Mouse (Mus musculus): ENCODE measurements around the gene Trmt13. TPM values are rescaled to one million over a fixed set of nuclear protein-coding genes. Genes with fewer than 3 reads are reported as not detected.

The Trmt13 gene
- total and polyA plus RNA-seq, 3 experiments, result 9.9 to 20.9 (median 11.1) TPM

GRCm38 (mm10) chr3:116646387-116646786 is 32.0 kb upstream of the Trmt13 start:
- dilution Hi-C loops (cut with MboI; ENCODE audit: extremely low pct_ligation_motif_present, extremely low pct_unique_long_range_greater_than_20kb, low sequenced_read_pairs), result no loop called here
- Histone ChIP-seq H3K36me3 (replicated peaks in 1 of 2; ENCODE audit: control insufficient read depth in 1 of 2, insufficient read depth in 1 of 2, low read length in 1 of 2) (peaks cover 39 to 83% of the 10 kb centered on the region in 2 experiments), H3K4me1 (ENCODE audit: control insufficient read depth in 1 of 2, insufficient read depth in 2 of 2) (peaks cover 0 to 20% of the 10 kb centered on the region in 2 experiments; a peak in 2 of 4 replicates), H3K27ac (ENCODE audit: insufficient read depth, low read depth) (no peak overlapping the region), H3K4me3 (replicated peaks in 1 of 3; ENCODE audit: low read depth in 2 of 3, low read length in 2 of 3, poor library complexity in 1 of 3) (no peak overlapping the region), H3K79me2 (replicated peaks; ENCODE audit: control insufficient read depth, extremely low read depth, insufficient read depth, poor library complexity, severe bottlenecking) (peaks cover 16% of the 10 kb centered on the region), H3K9me3 (replicated peaks; ENCODE audit: low read length) (no peaks in the 10 kb centered on the region), H3K4me2 (ENCODE audit: insufficient read depth, low read depth, poor library complexity, severe bottlenecking) (no peak overlapping the region), H3K9ac (ENCODE audit: insufficient read depth, low read depth) (no peak overlapping the region), H3K27me3 (replicated peaks) (no peaks in the 10 kb centered on the region)
- TF ChIP-seq JUND (conservative IDR thresholded peaks at IDR 0.05; ENCODE audit: low read depth, low read length) (no peak), ZC3H11A (IDR thresholded peaks at IDR 0.05; ENCODE audit: low read depth, low read length) (no peak), POLR2A (IDR thresholded peaks at IDR 0.05; ENCODE audit: low read depth, low read length) (no peak), MXI1 (IDR thresholded peaks at IDR 0.05; ENCODE audit: low read depth, low read length) (no peak), ELF1 (IDR thresholded peaks at IDR 0.05; ENCODE audit: low read depth, low read length) (no peak), ETS1 (conservative IDR thresholded peaks at IDR 0.05; ENCODE audit: low read depth, low read length) (no peak), TBP (conservative IDR thresholded peaks at IDR 0.05; ENCODE audit: low read depth, low read length) (no peak), SMC3 (IDR thresholded peaks at IDR 0.05; ENCODE audit: low read depth, low read length) (no peak), GABPA (IDR thresholded peaks at IDR 0.05; ENCODE audit: insufficient replicate concordance, low read depth, low read length) (no peak), ZMIZ1 (IDR thresholded peaks at IDR 0.05; ENCODE audit: low read depth, low read length) (no peak), CHD1 (IDR thresholded peaks at IDR 0.05; ENCODE audit: low read depth, low read length) (no peak), JUN (IDR thresholded peaks at IDR 0.05; ENCODE audit: insufficient read depth, low read depth, low read length) (no peak), PAX5 (IDR thresholded peaks at IDR 0.05; ENCODE audit: low read length) (no peak), NRF1 (IDR thresholded peaks at IDR 0.05; ENCODE audit: low read depth, low read length) (no peak), TCF12 (IDR thresholded peaks at IDR 0.05; ENCODE audit: low read depth, low read length) (no peak), POLR2AphosphoS2 (IDR thresholded peaks at IDR 0.05; ENCODE audit: low read depth, low read length) (no peak), MAFK (IDR thresholded peaks at IDR 0.05; ENCODE audit: insufficient replicate concordance, low read length) (no peak)
- in situ Hi-C loops (cut with MboI; ENCODE audit: low pct_ligation_motif_present, low pct_unique_long_range_greater_than_20kb, low sequenced_read_pairs), result no loop called here
- no peak for DNase-seq (ENCODE audit: extremely low read depth)

- no peaks in the 10 kb centered on the region for H3K9me3 ChIP-seq (replicated peaks; ENCODE audit: low read length)
- no peak overlapping the region for H3K4me3 ChIP-seq (replicated peaks in 1 of 3; ENCODE audit: low read depth in 2 of 3, low read length in 2 of 3, poor library complexity in 1 of 3)
- DNase-seq (ENCODE audit: extremely low read depth), result no peak
- peaks cover 59 to 88% of the 10 kb centered on the region in 2 experiments for H3K36me3 ChIP-seq (replicated peaks in 1 of 2; ENCODE audit: control insufficient read depth in 1 of 2, insufficient read depth in 1 of 2, low read length in 1 of 2)
- no peaks in the 10 kb centered on the region for H3K79me2 ChIP-seq (replicated peaks; ENCODE audit: control insufficient read depth, extremely low read depth, insufficient read depth, poor library complexity, severe bottlenecking)
- no peak overlapping the region for H3K27ac ChIP-seq (ENCODE audit: insufficient read depth, low read depth)
- dilution Hi-C loops (cut with MboI; ENCODE audit: extremely low pct_ligation_motif_present, extremely low pct_unique_long_range_greater_than_20kb, low sequenced_read_pairs) (no loop called here), in situ Hi-C loops (cut with MboI; ENCODE audit: low pct_ligation_motif_present, low pct_unique_long_range_greater_than_20kb, low sequenced_read_pairs) (no loop called here)
- no peaks in the 10 kb centered on the region for H3K27me3 ChIP-seq (replicated peaks)
- no peak for TF ChIP-seq ELF1 (IDR thresholded peaks at IDR 0.05; ENCODE audit: low read depth, low read length)
- no peak overlapping the region for H3K4me2 ChIP-seq (ENCODE audit: insufficient read depth, low read depth, poor library complexity, severe bottlenecking)
- no peak overlapping the region for H3K9ac ChIP-seq (ENCODE audit: insufficient read depth, low read depth)
- peaks cover 0 to 3% of the 10 kb centered on the region in 2 experiments; a peak in 2 of 4 replicates for H3K4me1 ChIP-seq (ENCODE audit: control insufficient read depth in 1 of 2, insufficient read depth in 2 of 2)
These were observed 28.0 kb upstream of the Trmt13 start for GRCm38 (mm10) chr3:116642373-116642772.

Data from CH12.LX (cell line).